ENCODE assay signal across 16 mouse cellular contexts in genomic region chr9:92697971-92698370, GRCm38 (mm10).
"Had no signal": no experiment of that assay in that cellular context is flagged by ENCODE, and none has a peak within 500 bp of the region (broad histone marks: within the 10 kb centered on the region; RNA-seq: fewer than 3 reads in every experiment).

No protein-coding gene starts in this region.

- DNase-seq: retina, postnatal 1 day; right cerebral cortex, adult 18-20 months; right cerebral cortex, postnatal 14 days; right cerebral cortex, postnatal 25 days; right cerebral cortex, postnatal 4 days; spleen, adult 18-20 months; thymus, adult 18-20 months; thymus, adult 2 months; thymus, postnatal 14 days; thymus, postnatal 25 days; thymus, postnatal 36 days; thymus, postnatal 4 days had no signal

- H3K9me3 ChIP-seq: neural tube, embryonic 13.5 days; neural tube, embryonic 15.5 days; stomach, embryonic 15.5 days had no signal

- H3K36me3 ChIP-seq: neural tube, embryonic 13.5 days; neural tube, embryonic 15.5 days; stomach, embryonic 15.5 days had no signal

- H3K4me1 ChIP-seq: neural tube, embryonic 15.5 days; stomach, embryonic 15.5 days had no signal

- H3K27ac ChIP-seq: neural tube, embryonic 13.5 days; neural tube, embryonic 15.5 days; stomach, embryonic 15.5 days; stomach, postnatal 0 days had no signal

- H3K4me3 ChIP-seq: neural tube, embryonic 13.5 days; neural tube, embryonic 15.5 days; stomach, embryonic 15.5 days had no signal

- H3K9ac ChIP-seq: neural tube, embryonic 13.5 days; neural tube, embryonic 15.5 days; stomach, embryonic 15.5 days had no signal

- H3K4me2 ChIP-seq: neural tube, embryonic 13.5 days; neural tube, embryonic 15.5 days; stomach, embryonic 15.5 days had no signal

- H3K27me3 ChIP-seq: neural tube, embryonic 13.5 days; neural tube, embryonic 15.5 days; stomach, embryonic 15.5 days had no signal
